Mouse (Mus musculus) E14TG2a.4 (cell line): ENCODE data around the gene Edem1.
"Not testable (repeated sequence)": the region's sequence is repeated elsewhere in the genome, so short reads cannot be mapped to it uniquely, and the experiment has no call there.

Experiments
- H3K27me3 ChIP-seq: 2 replicates; pipeline ENCODE4 v1.6.1; 2014; ENCODE audit warnings: low read length, control low read depth; ENCODE audit not compliant: insufficient read depth
- H3K36me3 ChIP-seq: 2 replicates; pipeline ENCODE4 v1.6.1; 2014; ENCODE audit warnings: low read length, control low read depth; ENCODE audit not compliant: insufficient read depth
- H3K4me1 ChIP-seq: replicated peaks from 2 replicates; pipeline ENCODE4 v1.6.1; 2014; ENCODE audit warnings: low read depth, low read length, control low read depth
- H3K4me3 ChIP-seq: replicated peaks from 2 replicates; pipeline ENCODE4 v1.5.1; 2014; ENCODE audit warnings: mild to moderate bottlenecking, low read length
- H3K9me3 ChIP-seq: 2 replicates; pipeline ENCODE4 v1.6.1; 2014; ENCODE audit warnings: low read length, control low read depth
- CTCF ChIP-seq: conservative IDR thresholded peaks from 2 replicates; pipeline ENCODE4 v1.5.1; 2014; ENCODE audit warnings: low read length
- NANOG ChIP-seq: IDR thresholded peaks from 2 replicates; pipeline ENCODE4 v1.6.1; 2014; ENCODE audit warnings: borderline replicate concordance, low read length, mixed read lengths
- POU5F1 ChIP-seq: IDR thresholded peaks from 2 replicates; pipeline ENCODE4 v1.6.1; 2014; ENCODE audit warnings: low read length, borderline replicate concordance

Edem1 gene

DNA sequence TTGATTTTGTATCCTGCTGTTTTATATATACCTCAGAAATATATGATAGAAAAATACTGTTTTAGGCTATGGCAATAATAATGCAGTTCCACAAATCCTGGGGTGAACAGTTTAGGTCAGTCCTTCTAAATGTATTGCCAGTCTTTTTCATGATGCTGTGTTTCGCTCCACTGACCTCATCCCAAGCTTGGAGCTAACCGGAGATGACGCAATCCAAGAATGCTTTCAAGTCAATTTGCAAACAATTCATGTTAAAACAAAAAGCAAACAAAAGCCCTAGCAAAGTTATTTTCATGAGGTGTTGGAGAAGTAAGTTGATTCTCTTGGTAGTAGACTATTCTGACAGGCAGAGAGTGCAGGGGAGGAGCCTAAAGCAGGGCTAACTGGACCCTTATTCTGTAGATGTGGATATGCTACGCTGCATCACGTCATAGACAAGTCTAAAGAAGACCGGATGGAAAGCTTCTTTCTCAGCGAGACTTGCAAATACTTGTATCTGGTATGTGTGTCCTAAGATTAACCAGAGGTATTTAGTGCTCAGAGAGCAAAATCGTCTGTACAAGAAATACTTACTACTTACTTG, 23.7 kb downstream of the Edem1 start:
- Histone ChIP-seq H3K4me1 (no peaks in the 10 kb centered on the region), H3K36me3 (peaks cover 79% of the 10 kb centered on the region), H3K9me3 (no peaks in the 10 kb centered on the region), H3K4me3 (no peak overlapping the region), H3K27me3 (no peaks in the 10 kb centered on the region)
- no peak for TF ChIP-seq POU5F1
- no peak for TF ChIP-seq CTCF
- no peak for TF ChIP-seq NANOG

DNA sequence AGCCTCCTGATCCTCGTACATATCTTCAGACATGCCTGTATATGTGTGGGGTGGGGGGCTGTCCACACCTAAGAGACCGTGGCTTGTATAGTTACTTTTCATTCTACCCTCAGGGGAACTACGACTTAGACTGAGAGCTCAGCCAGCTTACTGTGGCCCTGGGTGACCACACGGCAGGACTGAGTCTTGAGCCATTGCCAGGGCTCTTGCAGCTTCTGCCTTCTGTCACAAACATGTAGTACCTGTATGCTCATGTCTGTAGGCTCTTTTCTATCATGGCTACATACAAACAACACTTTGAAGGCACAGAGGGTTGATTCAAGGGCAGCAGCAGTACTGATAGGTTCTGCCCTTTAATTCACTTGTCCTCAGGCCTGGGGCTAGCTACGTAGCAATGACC, 24.5 kb downstream of the Edem1 start:
- Histone ChIP-seq H3K36me3 (peaks cover 74% of the 10 kb centered on the region), H3K27me3 (no peaks in the 10 kb centered on the region), H3K9me3 (no peaks in the 10 kb centered on the region), H3K4me1 (no peaks in the 10 kb centered on the region), H3K4me3 (no peak overlapping the region)
- no peak for TF ChIP-seq POU5F1
- TF ChIP-seq NANOG, result no peak
- TF ChIP-seq CTCF, result no peak

DNA sequence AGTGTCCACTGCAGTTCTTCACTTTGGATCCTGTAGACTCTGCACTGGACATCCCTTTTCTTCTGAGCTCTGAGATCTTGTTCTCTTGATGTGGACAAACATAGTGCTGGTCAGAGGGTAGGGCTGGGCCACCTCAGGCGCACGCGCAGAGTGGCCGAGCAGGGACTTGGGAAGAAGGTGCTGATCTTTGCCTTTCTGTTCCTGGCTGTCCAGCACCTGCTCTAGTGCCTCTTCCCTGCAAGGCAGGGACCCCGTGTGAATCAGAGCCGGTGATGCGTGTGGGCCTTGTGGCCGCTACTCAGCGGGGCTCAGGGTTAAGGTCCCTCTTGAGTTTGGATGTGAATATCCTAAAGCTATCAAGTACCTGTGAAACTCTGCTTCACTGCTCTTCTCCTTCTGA, 30.1 kb downstream of the Edem1 start:
- TF ChIP-seq POU5F1, result no peak
- no peak for TF ChIP-seq CTCF
- no peak for TF ChIP-seq NANOG
- Histone ChIP-seq H3K36me3 (peaks cover 30% of the 10 kb centered on the region), H3K9me3 (no peaks in the 10 kb centered on the region), H3K27me3 (no peaks in the 10 kb centered on the region), H3K4me3 (no peak overlapping the region), H3K4me1 (no peaks in the 10 kb centered on the region)

DNA sequence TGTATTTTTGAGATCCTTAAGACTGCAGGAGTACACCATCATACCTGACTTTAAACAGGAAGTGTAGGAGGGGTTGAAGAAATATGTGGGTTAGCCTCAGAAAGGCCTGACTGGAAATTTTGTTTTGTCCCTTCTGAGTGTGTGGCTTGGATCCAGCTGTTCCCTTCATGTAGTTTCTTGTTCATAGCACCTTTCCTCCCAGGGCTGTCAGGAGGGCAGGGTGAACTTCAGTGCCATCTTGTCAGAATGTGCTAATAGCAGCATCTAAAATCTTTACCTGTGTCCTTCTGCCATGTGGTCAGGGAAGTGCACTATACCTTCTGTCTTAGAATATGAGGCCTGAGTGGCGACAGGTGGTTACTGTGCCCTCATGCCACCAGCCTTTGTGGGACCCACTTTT, 32.8 kb downstream of the Edem1 start:
- peaks cover 6% of the 10 kb centered on the region for H3K36me3 ChIP-seq
- TF ChIP-seq CTCF (no peak), POU5F1 (no peak), NANOG (no peak)
- no peaks in the 10 kb centered on the region for H3K27me3 ChIP-seq
- H3K9me3 ChIP-seq, result no peaks in the 10 kb centered on the region
- H3K4me1 ChIP-seq, result no peaks in the 10 kb centered on the region
- H3K4me3 ChIP-seq, result no peak overlapping the region

DNA sequence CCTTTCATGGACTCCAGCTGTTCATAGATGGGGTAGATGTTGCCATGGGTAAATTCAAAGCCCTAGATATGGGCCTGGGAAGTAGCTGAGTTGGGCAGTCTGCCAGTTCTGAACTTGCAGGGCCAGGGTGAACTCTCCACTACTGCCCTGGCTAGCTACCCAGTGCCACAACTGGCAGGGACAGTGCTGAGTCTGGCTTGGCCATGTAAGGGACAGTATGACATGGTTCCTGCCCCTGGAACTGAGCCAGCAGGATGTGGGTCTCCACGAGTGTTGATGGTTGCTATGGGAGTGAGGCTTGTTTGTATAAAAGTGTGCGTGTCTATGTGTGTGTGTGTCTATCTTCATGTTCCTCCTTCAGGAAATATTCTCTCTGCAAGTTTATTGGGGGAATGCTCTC, 34.1 kb downstream of the Edem1 start:
- TF ChIP-seq CTCF (no peak), NANOG (no peak), POU5F1 (no peak)
- no peaks in the 10 kb centered on the region for H3K4me1 ChIP-seq
- H3K36me3 ChIP-seq, result no peaks in the 10 kb centered on the region
- H3K9me3 ChIP-seq, result no peaks in the 10 kb centered on the region
- H3K27me3 ChIP-seq, result no peaks in the 10 kb centered on the region
- H3K4me3 ChIP-seq, result no peak overlapping the region

DNA sequence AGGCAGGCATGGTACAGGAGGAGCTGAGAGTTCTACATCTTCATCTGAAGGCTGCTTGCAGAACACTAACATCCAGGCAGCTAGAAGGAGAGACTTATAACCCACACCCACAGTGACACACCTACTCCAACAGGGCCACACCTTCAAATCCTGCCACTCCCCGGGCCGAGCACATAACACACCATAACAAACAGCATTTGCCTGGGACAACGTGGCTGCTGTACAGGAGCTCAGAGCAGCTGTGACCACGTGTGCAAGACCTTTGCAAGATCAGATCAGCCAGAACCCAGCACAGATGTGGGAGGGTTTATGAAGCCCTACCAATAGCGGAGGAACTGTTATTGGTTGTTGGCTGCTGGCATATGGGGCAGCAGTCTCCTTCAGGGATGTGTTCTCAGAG, 37.9 kb downstream of the Edem1 start:
- Histone ChIP-seq H3K4me1 (no peaks in the 10 kb centered on the region; the same call in 1 of the 2 replicates), H3K36me3 (no peaks in the 10 kb centered on the region), H3K27me3 (no peaks in the 10 kb centered on the region), H3K9me3 (no peaks in the 10 kb centered on the region), H3K4me3 (no peak overlapping the region)
- no peak for TF ChIP-seq POU5F1
- no peak for TF ChIP-seq NANOG
- TF ChIP-seq CTCF, result no peak

DNA sequence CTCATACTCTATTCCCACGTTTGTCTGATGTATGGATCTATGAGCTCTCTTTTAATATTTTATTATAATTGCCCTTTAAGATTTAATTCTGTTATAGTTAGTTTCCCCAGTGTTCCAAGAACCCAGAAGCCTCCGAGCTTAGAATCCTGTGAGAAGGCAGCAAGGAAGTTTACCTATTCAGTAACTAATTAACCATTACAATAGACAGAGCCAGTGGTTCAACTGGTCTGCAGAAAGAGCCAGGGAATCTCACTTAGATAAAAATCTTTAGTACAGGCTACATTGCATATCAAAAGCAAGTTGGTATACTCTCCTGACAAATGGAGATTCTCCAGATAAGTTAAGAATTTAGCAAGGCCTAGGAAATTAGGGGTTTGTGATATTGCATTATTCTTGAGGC, 40.6 kb downstream of the Edem1 start:
- H3K4me1 ChIP-seq, H3K9me3 ChIP-seq, H3K36me3 ChIP-seq, H3K4me3 ChIP-seq, H3K27me3 ChIP-seq: not testable (repeated sequence)

DNA sequence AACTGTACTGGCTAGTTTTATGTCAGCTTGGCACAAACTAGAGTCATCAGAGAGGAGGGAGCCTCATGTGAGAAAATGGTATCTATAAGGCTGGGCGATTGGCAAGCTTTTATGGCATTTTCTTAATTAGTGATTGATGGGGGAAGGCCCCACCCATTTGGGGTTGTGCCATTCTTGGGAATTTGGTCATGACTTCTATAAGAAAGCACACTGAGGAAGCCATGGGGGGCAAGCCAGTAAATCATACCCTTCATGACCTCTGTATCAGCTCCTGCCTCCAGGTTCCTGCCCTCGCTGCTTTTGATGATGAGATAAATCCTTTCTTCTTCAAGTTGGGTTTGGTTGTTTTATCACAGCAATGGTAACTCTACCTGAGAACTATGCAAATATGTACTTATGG, 42.0 kb downstream of the Edem1 start:
- Histone ChIP-seq H3K4me1 (no peaks in the 10 kb centered on the region; the same call in 1 of the 2 replicates), H3K9me3 (no peaks in the 10 kb centered on the region), H3K36me3 (no peaks in the 10 kb centered on the region), H3K4me3 (no peak overlapping the region), H3K27me3 (no peaks in the 10 kb centered on the region)
- TF ChIP-seq NANOG (no peak), CTCF (no peak), POU5F1 (no peak)

DNA sequence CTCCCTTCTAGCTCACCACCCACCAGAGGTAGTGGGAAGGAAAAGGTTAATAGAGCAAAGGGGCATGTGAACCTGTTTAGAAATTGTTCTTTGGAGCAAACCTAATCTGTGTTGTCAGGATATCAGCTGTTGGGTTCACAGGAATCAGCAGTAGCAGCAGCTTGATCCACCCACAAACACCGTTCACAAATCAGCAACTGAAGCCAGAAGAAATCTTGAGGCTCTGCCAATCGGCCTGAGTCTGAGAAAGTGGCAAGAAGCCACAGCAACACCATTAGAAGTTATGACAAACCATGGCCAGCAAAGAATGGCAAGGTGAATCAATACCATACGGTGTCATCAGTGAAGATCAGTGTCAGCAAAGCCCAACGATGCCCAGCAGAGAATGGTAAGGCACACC, 42.8 kb downstream of the Edem1 start:
- TF ChIP-seq NANOG (no peak), POU5F1 (no peak), CTCF (no peak)
- Histone ChIP-seq H3K36me3 (no peaks in the 10 kb centered on the region), H3K4me3 (no peak overlapping the region), H3K4me1 (peaks cover 6% of the 10 kb centered on the region), H3K9me3 (no peaks in the 10 kb centered on the region), H3K27me3 (no peaks in the 10 kb centered on the region)
